30 mouse cellular contexts compared by ENCODE assay signal in the genomic region with DNA sequence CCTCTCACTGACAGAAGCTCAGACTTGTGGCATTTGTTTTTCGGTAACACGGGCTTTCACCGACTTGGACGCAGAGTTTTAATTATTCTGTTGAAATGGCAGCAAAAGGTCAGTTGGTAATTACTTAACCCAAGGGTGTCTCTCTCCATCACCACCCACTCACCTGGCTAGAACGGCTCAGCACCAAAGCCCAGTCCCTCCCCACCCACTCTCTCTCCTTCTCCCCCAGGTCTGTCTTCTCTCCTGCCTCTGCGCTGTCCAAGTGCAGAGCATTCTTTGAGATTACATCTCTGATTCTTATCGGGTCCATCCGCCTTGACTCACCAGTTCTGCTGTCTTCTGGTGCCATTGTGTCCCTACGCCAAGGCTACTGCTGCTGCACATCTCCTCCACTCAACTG. TPM values are rescaled to one million over a fixed set of nuclear protein-coding genes. Genes with fewer than 3 reads are reported as not detected.
"Had no signal": no experiment of that assay in that cellular context is flagged by ENCODE, and none has a peak within 500 bp of the region (broad histone marks: within the 10 kb centered on the region; RNA-seq: fewer than 3 reads in every experiment).

No protein-coding gene starts in this region.

- DNase-seq: cerebellum, adult 18-20 months; cerebellum, adult 2 months; cerebellum, adult 8-10 months; cerebellum, adult 9-10 months; cerebellum, adult 9-11 months; cerebellum, postnatal 10 days; cerebellum, postnatal 14 days; cerebellum, postnatal 25 days; cerebellum, postnatal 36 days; embryo, embryonic 11 days; forebrain, postnatal 0 days; gastrocnemius, adult 2 months; gastrocnemius, postnatal 10 days; gastrocnemius, postnatal 14 days; gastrocnemius, postnatal 25 days; gastrocnemius, postnatal 36 days; heart, adult 11 months; heart, adult 18-20 months; heart, adult 2 months had no signal

- H3K27ac ChIP-seq: embryonic facial prominence, embryonic 10.5 days; embryonic facial prominence, embryonic 12.5 days; embryonic facial prominence, embryonic 13.5 days; embryonic facial prominence, embryonic 15.5 days; forebrain, embryonic 10.5 days; forebrain, embryonic 13.5 days; forebrain, embryonic 15.5 days; gastrocnemius, adult 2 months; heart, adult 2 months; heart, embryonic 10.5 days had no signal

- H3K4me2 ChIP-seq: embryonic facial prominence, embryonic 12.5 days; embryonic facial prominence, embryonic 13.5 days; embryonic facial prominence, embryonic 15.5 days; forebrain, embryonic 13.5 days; forebrain, embryonic 15.5 days had no signal

- H3K9me3 ChIP-seq: embryonic facial prominence, embryonic 10.5 days; embryonic facial prominence, embryonic 12.5 days; embryonic facial prominence, embryonic 13.5 days; embryonic facial prominence, embryonic 15.5 days; forebrain, embryonic 10.5 days; forebrain, embryonic 13.5 days; forebrain, embryonic 15.5 days; heart, embryonic 10.5 days had no signal

- H3K4me1 ChIP-seq: embryonic facial prominence, embryonic 10.5 days; embryonic facial prominence, embryonic 12.5 days; embryonic facial prominence, embryonic 13.5 days; embryonic facial prominence, embryonic 15.5 days; forebrain, embryonic 10.5 days; forebrain, embryonic 13.5 days; forebrain, embryonic 15.5 days; heart, embryonic 10.5 days had no signal

- H3K27me3 ChIP-seq: embryonic facial prominence, embryonic 12.5 days; embryonic facial prominence, embryonic 13.5 days; embryonic facial prominence, embryonic 15.5 days; forebrain, embryonic 13.5 days; forebrain, embryonic 15.5 days had no signal

- ATAC-seq: forebrain, embryonic 13.5 days; forebrain, embryonic 14.5 days; forebrain, embryonic 15.5 days; forebrain, embryonic 16.5 days; forebrain, postnatal 0 days had no signal

- H3K9ac ChIP-seq: embryonic facial prominence, embryonic 12.5 days; embryonic facial prominence, embryonic 13.5 days; embryonic facial prominence, embryonic 15.5 days; forebrain, embryonic 13.5 days; forebrain, embryonic 15.5 days; forebrain, postnatal 0 days had no signal

- H3K4me3 ChIP-seq: embryonic facial prominence, embryonic 10.5 days; embryonic facial prominence, embryonic 12.5 days; embryonic facial prominence, embryonic 13.5 days; embryonic facial prominence, embryonic 15.5 days; erythroblast, embryonic 14.5 days; forebrain, embryonic 10.5 days; forebrain, embryonic 13.5 days; forebrain, embryonic 15.5 days; gastrocnemius, adult 2 months; heart, adult 2 months; heart, embryonic 10.5 days had no signal

RNA-seq across cellular contexts. Expression of a gene that starts 47.8 kb away (rescaled TPM):
- polyA plus RNA-seq: erythroblast, embryonic 14.5 days had no signal
